Mouse (Mus musculus) adrenal gland, postnatal 10 days (tissue): ENCODE data around the gene Syngr4. TPM values are rescaled to one million over a fixed set of nuclear protein-coding genes. Genes with fewer than 3 reads are reported as not detected.
"Not testable (repeated sequence)": the region's sequence is repeated elsewhere in the genome, so short reads cannot be mapped to it uniquely, and the experiment has no call there.

Experiments
- DNase-seq: peaks from one replicate; pipeline ENCODE4 v3.0.0; 2021; ENCODE audit warnings: mixed read lengths
- long read RNA-seq, 2 experiments: library from polyadenylated mRNA; stranded (forward); transcript quantifications; one replicate each; pipeline ENCODE4 v2.0.0; 2021
- total RNA-seq, 2 experiments: library from RNA; stranded (reverse); gene quantifications; 2 replicates each; pipeline ENCODE4 v1.2.3; 2021

Syngr4 gene
- total RNA-seq: under 1 TPM in 1 of 2 experiments, not detected in 1; 0.30 TPM
- long read RNA-seq, experiment 1: 0 reads
- long read RNA-seq, experiment 2: 0 reads

- peak; percentile 95 for DNase-seq
These were observed at the start of gene Syngr4, which contains the start of gene Tmem143 for GRCm38 (mm10) chr7:45896517-45897257. Gene Syngr4 (minus strand): TSS chr7:45896714. Gene Tmem143 (plus strand): TSS chr7:45896941.

DNA sequence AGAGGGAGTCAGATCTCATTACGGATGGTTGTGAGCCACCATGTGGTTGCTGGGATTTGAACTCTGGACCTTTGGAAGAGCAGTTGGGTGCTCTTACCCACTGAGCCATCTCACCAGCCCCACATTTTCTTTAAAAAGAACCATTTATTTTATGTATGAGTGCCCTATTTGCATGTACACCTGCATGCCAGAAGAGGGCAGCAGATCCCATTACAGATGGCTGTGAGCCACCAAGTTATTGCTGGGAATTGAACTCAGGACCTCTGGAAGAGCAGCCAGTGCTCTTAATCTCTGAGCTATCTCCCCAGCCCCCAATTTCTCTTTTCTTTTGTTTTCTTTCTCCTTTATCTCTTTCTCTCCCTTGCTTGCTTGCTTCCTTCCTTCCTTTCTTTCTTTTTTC, 46.8 kb upstream of the Syngr4 start:
- DNase-seq: not testable (repeated sequence)

DNA sequence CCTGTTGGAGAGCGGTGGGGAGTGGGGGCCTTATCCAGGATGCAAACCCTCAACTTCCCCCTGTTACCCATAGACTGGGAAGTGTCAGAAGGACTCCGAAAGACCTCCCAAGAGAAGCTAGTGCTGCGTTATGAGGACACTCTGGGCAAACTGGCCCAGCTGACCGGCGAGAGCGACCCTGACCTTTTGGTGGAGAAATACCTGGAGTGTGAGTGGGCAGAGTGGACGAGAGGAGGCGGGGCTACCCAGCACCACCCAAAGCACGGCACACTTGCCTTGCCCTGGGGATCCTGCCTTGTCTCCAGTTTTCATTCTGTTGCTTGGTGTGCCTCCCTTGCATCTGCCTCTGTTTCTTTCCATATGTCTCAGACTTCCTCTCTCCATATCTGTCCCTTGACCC, 45.5 kb upstream of the Syngr4 start:
- DNase-seq: peak; percentile 62

DNA sequence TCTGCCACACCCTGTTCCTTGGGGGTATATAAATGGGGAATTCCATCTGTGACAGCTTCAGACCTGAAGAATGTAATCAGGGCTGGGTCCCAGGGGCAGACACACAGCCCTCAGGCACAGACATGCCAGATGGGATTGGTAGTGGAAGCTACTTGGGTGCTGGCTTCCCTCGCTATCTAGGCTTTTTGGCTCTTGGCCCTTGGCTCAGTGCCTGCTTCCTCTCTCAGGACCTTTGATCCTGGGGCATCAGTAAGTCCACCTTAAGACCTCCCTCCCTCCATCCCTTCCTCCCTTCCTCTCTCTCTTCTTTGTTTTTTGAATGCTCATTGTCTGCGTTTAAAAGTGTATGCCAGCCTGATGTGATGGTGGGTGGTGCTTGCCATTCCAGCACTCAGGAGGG, 43.3 kb upstream of the Syngr4 start:
- DNase-seq: no peak

- peak; percentile 74 for DNase-seq
These were observed 38.6 kb upstream of the Syngr4 start for GRCm38 (mm10) chr7:45935114-45935513.

DNA sequence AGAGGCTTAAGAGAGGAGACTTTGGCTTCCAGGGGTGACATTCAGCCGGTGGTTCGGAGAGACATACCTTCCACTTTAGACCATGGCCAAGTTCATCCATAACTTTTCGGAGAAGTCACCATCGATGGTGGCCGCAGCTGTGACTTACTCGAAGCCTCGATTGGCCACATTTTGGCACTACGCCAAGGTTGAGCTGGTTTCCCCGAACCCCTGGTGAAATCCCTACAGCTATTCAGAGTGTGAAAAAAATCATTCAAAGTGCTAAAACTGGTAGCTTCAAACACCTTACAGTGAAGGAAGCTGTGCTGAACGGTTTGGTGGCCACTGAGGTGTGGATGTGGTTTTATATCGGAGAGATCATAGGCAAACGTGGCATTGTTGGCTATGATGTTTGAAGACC, 37.3 kb upstream of the Syngr4 start:
- not testable (repeated sequence) for DNase-seq

- no peak for DNase-seq
These were observed 33.2 kb upstream of the Syngr4 start for GRCm38 (mm10) chr7:45929688-45930087.

DNA sequence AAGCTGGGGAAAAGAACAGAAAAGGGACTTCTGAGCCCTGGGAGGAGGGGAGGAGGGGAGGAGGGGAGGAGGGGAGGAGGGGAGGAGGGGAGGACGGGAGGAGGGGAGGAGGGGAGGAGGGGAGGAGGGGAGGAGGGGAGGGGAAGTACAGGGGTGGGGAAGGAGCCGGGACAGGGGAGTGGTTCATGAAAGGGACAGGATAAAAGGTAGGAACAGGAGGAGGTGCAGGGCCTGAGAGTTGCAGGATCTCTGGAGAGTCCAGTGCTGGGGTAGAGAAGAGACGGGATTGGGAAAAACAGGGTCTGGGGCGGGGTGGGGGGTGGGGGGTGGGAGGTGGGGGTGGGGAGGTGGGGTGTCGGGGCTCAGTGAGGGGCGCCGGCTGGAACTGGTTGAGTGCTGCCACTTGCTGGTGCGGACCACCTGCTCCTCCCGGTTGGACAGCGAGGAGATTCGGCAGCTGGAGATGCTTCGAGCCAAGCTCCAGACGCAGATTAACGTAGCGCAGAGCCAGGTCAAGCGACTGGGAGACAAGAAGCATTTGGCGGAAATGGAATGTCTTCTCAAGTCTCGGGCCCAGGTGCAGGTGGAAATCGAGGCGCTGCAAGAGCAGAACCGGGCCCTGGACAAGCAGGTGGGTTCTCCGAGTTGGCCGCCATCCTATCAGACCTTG, 32.2 kb upstream of the Syngr4 start:
- DNase-seq: no peak

GRCm38 (mm10) chr7:45924429-45924816, 27.9 kb upstream of the Syngr4 start:
- DNase-seq: peak; percentile 62

GRCm38 (mm10) chr7:45923762-45924428, 27.4 kb upstream of the Syngr4 start, which contains the start of gene Ccdc114:
Gene Ccdc114 (plus strand): TSS chr7:45924072.
- DNase-seq: peak; percentile 90

GRCm38 (mm10) chr7:45922928-45923761, 26.6 kb upstream of the Syngr4 start:
- peak; percentile 94 for DNase-seq

DNA sequence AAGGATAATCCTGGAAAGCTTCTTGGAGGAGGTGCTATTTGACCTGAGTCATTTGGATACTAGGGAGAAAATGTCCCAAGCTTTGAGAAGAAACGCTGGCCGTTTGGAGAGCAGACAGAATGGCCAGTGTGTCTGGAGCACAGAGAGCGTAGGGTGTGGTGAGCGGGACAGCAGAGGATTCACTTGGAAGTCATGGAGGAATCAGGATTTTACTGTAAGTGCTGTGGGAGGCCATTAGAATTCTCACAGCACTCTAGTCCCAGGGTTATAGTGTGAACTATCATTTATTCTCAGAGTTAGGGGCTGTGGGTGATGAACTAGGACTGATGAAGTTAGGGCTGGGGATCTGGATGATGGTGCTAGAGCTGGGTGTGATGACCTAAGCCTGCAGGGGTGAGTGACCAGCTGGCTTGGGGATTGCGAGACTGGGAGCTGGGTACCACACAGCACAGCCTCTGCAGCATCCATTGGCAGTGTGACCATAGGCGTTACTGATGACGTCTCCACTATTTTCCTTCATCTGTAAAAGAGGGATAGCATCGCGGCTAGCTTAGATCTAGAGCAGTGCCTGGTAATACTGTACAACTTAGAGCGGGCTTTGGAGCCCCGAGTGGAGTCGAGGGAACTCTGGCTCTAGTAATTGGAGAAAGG, 25.6 kb upstream of the Syngr4 start:
- DNase-seq: no peak

GRCm38 (mm10) chr7:45921242-45921621, 24.7 kb upstream of the Syngr4 start, which contains the start of gene Emp3:
Gene Emp3 (minus strand): TSS chr7:45921404.
- DNase-seq: peak; percentile 75

DNA sequence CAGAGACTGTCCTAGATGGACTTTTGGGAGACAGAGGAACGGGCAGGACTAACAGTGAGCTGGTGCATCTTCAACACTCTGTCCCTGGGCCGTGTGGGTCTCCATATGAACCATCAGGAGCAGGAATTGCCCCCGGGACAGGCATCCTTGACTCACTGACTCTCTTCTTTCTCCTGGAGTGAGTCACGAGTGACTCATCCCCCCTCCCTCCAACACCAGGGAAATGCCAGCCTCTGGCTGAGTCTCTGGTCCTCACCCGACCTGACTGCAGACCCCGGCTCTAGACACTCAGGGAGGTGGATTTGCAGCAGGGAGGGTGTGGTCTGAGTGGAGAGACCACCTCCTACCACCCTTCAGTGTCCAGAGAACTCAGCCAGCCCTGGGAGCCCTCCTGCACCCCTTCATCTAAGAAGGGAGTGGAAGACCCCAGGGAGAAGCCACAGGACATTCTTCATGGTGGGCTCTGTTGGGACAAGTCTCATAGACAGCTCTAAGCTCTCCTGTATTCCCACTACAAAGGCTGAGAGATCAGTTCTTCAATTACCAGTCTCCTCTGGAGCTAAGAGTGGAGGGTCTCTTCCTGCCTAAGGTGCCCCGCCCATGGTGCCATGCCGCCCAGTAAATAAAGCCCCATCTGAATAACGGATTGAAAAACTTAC, 24.2 kb upstream of the Syngr4 start:
- DNase-seq: peak; percentile 82

DNA sequence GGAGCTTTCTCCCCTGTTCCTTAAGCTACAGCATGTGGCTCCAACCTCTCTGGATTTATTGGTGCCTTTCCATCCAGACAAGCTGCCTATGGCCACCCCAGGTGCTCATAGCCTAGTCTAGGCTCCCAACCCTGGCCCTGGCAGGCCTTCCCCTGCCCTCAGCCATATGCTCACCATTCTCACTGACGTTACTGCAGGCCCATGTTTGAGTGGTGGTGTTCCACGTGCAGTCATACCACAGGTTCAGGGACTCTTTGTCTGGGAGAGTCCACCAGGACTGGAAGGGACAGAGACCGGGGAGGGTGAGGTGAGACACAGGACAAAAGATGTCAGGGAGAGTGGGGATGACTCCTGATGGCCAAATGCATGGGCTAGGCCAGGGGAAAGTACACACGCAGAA, 23.2 kb upstream of the Syngr4 start:
- no peak for DNase-seq

DNA sequence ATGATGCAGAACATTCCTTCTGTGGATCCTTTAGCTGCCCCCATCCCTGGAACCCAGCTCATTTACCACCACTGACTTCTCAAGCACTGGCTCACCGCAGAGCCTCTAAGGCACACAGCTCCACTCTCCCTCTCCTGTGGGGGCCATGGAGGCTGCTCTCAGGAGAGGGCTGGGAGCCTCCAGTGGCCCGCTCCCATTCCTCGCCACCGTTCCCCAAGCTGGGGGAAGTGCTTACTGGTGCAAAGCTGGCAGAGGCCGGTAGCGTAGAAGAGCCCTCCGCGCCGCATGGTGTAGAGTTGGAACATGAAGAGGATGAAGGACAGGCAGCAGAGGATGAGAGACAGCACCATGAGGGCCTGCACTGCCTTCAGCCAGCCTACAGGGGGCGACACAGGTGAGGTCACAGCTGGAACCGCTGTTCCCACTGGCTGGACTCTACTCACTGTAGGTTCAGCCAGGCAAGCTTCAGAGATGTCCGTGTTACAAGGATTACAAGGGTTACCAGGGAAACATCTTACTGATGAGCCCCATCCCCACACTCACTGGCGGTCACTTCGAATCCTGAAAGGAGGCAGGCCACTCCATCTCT, 22.7 kb upstream of the Syngr4 start:
- DNase-seq: peak; percentile 41

GRCm38 (mm10) chr7:45917926-45918325, 21.4 kb upstream of the Syngr4 start:
- DNase-seq: no peak

- DNase-seq: peak; percentile 52
These were observed 20.6 kb upstream of the Syngr4 start for GRCm38 (mm10) chr7:45917004-45917704.

GRCm38 (mm10) chr7:45916056-45917003, 19.8 kb upstream of the Syngr4 start:
- DNase-seq: peak; percentile 88
